Mouse (Mus musculus) monocyte, adult 2 months (primary cell): ENCODE measurements around the gene Adarb2.
"Not testable (repeated sequence)": the region's sequence is repeated elsewhere in the genome, so short reads cannot be mapped to it uniquely, and the experiment has no call there.

Experiments
- DNase-seq, 2 experiments: peaks; one replicate each; pipeline ENCODE4 v3.0.0; 2022; ENCODE audit warnings: low spot score in 2 of 2, low read depth in 1 of 2

Adarb2 gene

GRCm38 (mm10) chr13:8584257-8585005 lies 381.8 kb downstream of the Adarb2 start:
- no peak for DNase-seq

GRCm38 (mm10) chr13:8587447-8587846 lies 384.8 kb downstream of the Adarb2 start:
- no peak for DNase-seq

GRCm38 (mm10) chr13:8590460-8590859 lies 387.8 kb downstream of the Adarb2 start:
- DNase-seq, result no peak

DNA sequence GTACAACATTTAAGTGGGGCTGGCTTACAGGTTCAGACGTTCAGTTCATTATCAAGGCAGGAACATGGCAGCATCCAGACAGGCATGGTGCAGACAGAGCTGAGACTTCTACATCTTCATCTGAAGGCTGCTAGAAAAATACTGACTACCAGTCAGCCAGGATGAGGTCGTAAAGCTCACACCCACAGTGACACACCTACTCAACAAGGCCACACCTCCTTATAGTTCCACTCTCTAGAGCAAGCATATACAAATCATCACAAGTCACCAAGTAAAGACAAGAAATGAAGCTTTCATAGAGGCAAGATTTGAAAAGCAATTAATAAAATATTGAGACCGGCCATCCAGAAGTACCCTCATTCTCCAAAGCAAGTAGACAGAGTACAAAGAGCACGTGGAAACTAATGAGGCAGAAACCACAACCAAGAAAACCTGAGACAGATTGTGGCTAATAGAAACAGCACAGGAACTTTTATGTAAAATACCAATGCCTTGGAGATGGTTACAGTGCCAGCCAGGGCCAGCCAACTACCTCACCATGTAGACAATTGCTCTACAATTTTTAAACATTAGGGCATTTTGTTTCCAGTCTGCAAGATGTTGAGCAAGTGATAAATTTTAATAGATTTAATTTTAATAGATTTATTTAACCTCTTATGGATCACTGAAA lies 394.4 kb downstream of the Adarb2 start:
- DNase-seq, result no peak

DNA sequence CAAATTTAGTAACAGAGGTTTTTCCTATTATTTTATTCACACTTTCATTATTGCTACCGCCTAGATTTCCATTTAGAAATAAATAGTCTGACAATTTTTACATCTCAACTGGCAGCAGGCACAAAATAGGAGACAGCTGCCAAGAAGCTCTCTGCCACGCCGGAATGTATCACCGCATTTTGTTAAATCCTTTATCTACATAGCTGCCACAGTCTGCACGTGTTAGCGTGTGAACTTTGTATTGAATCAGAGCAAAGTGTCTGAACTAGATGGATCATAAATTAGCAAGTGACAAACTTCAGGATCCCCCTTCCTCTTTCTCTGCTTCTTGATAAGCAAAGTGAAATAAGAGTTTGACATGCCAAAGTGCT lies 395.0 kb downstream of the Adarb2 start:
- DNase-seq, result no peak

DNA sequence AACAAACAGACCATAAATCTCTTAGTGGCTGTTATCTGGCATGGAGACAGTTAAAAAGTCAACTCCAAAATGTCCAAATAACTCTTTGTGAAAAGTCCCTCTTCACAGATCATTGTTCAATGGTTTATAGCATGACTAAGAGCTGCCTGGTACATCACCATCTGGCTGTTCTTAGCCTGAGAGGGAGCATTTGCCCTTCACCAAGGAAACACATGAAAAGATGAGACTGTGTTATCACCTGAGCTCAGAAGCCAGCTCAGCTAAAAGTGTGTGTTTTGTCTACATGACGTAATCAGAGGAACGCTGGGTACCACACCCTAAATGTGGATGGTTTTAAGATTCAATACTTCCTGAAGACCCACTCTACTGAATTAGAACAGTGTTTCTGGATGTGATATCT lies 403.0 kb downstream of the Adarb2 start:
- DNase-seq, result no peak

- DNase-seq, result no peak
Observed at GRCm38 (mm10) chr13:8608040-8608439, 405.4 kb downstream of the Adarb2 start.

GRCm38 (mm10) chr13:8608918-8609317 lies 406.3 kb downstream of the Adarb2 start:
- not testable (repeated sequence) for DNase-seq

DNA sequence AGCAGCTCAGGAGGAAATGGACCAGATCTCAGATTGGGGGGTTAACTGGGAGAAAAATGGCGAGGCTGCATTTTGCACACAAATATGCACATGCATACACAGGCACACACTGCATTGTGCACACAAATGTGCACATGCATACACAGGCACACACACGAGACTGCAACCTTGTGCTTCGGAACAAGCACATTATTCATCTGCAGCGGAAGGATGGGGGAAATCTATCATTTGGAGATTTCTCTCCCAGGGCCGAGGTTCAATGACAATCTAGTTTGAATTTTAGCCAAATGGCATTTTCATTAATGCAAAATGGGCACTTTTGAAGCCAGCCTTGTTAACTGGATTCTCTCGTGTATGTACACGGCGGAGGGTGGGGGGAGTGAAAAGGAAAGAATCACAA lies 408.3 kb downstream of the Adarb2 start:
- DNase-seq, result no peak

GRCm38 (mm10) chr13:8612618-8613391 lies 410.1 kb downstream of the Adarb2 start:
- DNase-seq, result no peak

DNA sequence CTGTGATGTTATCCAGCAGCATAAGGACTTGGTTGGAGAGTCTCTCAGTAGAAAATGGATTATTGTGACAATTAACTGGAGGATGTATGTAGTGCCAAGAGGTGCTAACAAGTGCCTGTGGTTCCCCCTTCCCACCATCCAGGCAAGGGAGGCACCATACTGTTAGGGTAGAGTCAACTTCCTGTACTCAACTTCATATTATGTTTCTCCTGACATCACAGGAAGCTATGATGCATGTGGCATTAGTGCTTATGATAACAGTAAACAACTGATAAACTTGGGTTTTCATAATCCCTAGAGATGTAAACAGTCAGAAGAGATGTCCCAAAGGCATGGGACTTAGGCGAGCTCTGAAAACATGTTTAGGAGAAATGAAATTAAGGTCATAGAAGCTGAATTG lies 414.0 kb downstream of the Adarb2 start:
- no peak for DNase-seq

GRCm38 (mm10) chr13:8622263-8622662 lies 419.6 kb downstream of the Adarb2 start:
- DNase-seq, result no peak

GRCm38 (mm10) chr13:8629565-8629964 lies 426.9 kb downstream of the Adarb2 start:
- DNase-seq, result no peak

- DNase-seq, result no peak
Observed at GRCm38 (mm10) chr13:8631618-8632017, 429.0 kb downstream of the Adarb2 start.

DNA sequence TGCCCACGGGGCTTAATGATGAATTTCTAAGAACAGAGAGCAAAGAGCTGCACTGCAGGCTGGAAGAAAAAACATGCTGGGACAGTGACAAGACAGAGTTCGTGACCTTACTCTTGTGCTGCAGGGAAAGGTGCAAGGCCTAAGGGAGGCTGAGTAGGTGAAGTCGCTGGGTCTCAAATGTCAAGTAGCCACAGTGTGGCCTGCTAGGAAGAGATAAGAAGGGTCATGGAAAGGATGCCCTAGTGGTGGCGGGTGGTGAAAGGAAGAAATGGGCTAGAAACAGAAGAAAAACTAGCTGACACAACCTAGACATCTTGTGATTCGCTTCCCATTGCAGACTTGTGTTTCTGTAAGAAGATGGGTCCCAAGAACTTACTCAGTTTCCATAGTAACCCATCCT lies 429.4 kb downstream of the Adarb2 start:
- DNase-seq, result no peak

DNA sequence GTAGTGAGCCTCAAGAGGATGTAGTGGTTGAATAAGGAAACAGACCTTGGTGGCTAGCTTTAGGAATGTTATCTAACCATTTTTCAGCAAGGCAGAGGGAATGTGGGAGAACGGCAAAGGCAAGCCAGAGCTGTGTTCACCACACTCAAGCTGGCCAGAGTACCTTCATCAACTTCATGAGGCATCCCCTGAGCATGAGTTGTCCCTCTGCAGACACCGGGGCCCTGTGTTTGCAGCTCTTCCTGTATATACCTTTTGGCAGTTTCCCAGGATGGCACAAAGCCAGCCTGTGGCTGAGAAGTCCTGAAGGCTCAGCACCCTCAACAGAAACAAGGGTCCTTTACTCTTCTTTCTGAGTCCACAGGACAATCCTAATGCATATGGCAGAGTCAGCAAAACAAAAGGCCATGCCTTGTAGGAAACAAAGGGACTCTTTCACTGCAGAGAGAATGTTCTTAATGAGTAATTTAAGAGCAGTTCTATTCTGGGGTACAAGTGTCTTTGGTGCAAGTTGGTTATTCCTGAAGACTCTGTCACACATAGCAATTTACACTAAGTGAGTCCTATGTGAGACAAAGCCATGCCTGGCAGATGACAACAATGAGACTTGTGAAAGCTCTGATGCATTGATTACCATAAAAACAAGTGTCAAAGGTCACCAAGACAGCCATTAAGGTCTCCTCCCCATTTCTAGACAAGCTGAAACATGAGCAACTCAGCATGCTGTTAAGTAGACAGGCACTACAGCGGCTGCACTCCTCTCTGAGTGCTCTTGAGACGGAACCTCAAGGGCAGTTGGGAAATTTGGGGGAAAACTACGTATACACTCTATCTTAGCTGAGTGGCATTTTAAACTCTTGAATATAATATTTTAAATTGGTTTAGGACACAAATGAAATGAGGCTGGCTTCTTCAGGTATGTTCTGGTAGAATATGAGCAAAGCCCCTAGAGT lies 431.0 kb downstream of the Adarb2 start:
- DNase-seq, result no peak

DNA sequence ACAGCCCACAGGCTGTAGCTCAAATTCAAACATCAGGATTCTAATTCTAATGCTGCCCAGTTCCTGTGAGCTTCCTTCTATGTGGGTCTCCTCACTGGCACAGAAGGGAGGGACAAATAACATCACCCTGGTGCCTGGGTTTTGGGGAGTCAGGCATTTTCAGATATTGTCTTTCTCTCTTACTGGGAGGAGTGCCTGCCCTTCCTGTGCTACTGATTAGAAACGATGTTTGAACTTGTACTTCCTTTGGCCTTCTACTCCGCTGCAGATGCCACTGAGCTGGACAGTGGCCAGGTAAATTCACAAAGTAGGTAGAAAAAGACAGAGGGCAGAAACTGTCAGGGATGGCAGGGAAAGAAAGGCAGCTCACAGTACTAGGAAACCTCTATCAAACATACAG lies 439.4 kb downstream of the Adarb2 start:
- no peak for DNase-seq

DNA sequence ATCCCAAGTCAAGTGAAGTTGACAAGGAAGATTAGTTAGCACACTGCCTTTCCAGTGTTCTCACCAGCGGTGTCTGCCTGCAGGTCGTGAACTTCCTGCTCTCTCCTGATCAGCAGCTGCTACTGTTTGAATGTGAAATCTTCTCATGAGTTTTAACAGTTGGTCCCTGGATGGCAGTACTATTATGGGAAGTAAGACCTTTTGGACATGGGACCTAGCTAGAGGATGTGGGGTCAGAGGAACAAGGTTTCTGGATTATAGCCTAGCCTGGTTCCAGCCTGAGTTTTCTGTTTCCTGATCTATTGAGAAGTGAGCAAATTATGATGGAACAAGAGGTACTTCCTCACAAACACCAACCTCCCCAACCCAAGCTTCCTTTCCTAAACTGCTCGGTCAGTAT lies 441.3 kb downstream of the Adarb2 start:
- DNase-seq, result no peak

- DNase-seq, result no peak
Observed at GRCm38 (mm10) chr13:8644805-8645679, 442.4 kb downstream of the Adarb2 start.

DNA sequence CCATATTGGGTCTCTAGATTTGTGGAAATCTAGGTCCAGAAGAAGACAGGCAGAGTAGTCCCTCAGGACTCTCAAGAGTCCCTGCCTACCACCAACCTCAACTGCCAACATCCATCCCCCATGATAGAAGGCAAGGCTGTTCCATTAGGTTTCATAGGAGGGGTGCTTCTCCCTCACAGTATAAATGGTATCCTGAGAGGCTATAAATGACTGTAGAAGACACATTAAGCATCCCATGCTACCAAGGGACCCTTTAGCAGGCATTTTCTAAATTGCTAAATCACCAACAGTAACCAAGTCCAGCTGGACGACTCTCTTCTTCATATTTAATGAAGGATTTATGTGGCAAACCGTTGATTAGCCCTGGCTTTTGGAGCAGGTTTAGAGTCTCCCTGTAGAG lies 446.6 kb downstream of the Adarb2 start:
- DNase-seq, result no peak
